Mouse (Mus musculus) brain, adult 2 months (tissue): ENCODE measurements around the gene Neurl1b.

Experiments used
- DNase-seq: peaks from one replicate; pipeline ENCODE4 v3.0.0; 2011; ENCODE audit warnings: low read depth, low spot score

Gene Neurl1b

DNA sequence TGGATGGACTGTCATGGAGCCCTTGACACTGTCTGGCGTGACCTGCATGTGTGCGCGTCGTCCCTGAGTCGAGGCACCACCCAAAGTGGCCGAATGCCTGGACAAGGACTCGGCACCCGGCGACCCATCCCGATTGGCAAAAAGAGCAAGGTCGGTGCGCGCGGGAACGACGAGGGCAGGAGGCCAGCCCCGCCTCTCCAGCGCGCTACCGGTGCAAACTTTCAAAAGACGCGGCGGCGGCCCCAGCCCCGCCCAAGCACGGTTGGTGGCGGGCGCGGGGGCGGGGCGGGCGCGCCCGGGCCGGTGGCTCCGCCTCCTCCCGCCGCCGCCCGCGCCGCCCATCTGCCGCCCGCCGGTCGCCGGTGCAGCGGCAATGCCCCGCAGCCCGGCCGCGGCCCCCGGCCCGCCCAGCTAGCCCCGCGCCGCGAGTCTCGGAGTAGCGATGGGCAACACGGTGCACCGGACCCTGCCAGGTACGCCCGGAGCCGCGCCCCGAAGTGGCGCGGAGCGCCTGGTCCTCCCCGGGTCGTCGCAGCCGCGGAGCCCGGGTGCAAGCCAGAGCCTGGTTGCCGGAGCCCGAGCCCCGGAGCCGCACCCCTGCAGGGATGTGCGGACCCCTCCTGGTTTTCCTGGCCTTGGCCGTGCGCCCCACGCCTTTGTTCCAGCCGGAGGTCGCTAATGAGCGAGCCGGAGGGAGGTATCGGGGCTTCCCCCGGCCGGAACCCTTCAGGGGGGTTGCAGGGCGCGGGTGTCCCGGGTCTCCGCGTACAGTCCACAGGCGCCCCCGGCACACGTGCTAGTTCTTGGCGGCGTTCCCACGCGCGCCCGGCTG is at the start of gene Neurl1b:
TSS of gene Neurl1b (plus strand) at position 307 of the 832 bp plus-strand sequence.
- no peak for DNase-seq

- DNase-seq = no peak
Measured at GRCm38 (mm10) chr17:26366792-26367191, 47.8 kb upstream of the Neurl1b start.

GRCm38 (mm10) chr17:26368336-26368992 is 46.2 kb upstream of the Neurl1b start:
- peak; percentile 81 for DNase-seq

- DNase-seq = peak; percentile 67
Measured at GRCm38 (mm10) chr17:26370521-26371245, 43.9 kb upstream of the Neurl1b start.

GRCm38 (mm10) chr17:26371246-26371535 is 43.4 kb upstream of the Neurl1b start:
- DNase-seq = no peak

DNA sequence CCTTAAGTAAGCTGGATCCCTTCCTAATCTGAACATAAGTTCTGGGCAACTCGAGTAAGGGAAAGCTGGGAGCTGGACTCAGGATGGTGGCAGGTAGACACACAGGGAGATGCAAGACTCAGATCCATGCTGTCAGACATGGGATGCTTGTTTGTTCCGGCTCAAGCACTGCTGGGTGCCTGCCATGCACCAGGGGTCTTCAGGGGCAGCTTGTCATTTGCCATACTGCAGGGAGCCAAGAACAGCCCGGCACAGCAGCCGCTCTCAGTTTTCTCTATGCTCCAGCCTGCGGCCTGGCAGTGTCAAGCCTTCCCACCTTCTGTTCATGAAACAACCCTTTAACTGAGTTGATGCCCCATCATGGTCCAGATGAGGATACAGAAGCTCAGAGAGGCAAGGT is 41.4 kb upstream of the Neurl1b start:
- no peak for DNase-seq

GRCm38 (mm10) chr17:26376416-26376815 is 38.2 kb upstream of the Neurl1b start:
- no peak for DNase-seq

DNA sequence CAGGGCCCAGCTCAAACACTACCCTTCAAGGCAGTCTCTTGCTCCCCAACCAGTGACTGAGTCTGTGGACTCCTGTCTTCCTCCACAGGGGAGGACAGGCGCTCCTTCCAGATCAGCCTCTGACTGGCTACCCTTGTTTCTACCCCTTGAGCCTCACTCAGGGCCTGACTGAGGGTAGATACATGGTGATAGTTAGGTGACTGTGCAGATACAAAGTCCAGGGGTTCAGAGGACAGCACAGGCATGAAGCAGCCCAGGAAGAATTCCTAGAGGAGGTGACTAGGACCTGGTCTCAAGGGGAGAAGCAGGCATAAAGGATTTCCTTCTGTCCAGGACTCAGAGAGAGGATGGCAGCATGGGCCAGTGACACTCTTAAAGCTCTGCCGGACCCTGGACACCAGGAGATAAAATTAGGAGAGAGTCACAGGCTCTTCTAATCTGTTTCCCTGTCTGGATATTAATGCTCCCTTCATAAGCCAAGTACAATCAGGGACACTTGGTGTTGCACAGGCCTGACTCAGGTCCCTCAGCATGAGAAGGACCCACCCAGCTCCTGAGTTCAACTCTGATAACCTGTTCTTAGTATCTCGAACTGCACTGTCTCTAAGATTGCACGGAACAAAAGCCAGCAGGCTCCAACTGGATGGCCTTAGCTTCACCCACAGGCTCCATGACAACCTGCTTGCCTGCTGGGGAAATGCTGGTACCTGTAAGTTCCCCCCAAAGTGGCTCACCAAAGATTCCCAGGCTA is 37.5 kb upstream of the Neurl1b start:
- no peak for DNase-seq

DNA sequence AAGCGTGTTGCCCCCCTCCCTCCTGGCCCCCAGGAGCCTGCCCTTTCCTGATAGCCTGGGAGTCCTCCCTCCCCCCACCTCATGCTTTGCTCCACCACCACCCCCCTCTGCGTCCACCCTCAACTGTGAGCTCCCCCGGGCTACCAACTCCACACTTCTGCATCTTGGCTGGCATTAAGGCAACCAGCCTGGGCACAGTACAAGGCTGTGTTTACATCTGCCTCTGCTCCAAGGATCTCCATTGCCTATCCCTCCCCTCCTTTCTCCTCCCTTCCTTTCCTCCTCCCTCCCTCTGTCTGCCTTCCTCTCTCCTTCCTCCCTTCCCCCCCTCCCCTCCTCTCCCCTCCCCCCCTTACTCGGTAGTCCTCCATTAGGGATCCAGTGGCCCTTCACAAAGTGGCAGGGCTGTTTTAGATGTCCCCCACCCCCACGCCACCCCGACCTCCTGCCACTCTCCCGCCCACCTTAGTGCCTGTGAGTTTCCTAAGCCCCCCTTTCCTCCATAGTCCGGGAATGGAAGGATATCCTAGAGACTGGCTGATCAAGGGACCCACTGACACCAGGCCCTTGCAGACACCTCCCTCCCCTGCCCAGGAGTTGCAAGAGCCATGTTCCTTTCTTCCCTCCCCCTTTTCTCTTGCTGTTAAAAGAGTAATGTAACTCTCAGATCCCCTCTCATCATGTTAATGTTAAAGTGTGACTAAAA is 34.2 kb upstream of the Neurl1b start:
- peak; percentile 64 for DNase-seq

GRCm38 (mm10) chr17:26380986-26381446 is 33.6 kb upstream of the Neurl1b start:
- DNase-seq = peak; percentile 94

GRCm38 (mm10) chr17:26381613-26382012 is 33.0 kb upstream of the Neurl1b start:
- DNase-seq = peak; percentile 43

DNA sequence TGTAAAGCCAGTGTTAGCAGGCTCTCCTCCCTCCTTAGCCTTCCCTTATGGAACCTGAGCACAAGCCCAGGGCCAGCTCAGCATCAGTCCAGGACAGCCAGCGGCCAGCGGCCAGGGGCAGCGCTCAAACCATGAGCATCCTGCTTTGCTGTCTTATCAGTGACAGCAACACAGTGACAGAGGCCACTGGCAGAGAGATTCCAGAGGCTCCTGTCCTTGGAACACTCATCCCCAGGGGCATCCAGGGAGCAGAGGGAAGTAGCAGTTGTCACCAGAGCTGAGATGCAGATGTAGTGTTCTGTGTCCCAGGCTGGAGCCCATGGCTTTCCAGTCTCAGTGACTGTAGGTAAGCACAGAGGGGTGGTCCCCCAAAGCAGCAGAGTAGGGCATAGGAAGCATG is 32.5 kb upstream of the Neurl1b start:
- DNase-seq = no peak

- no peak for DNase-seq
Measured at GRCm38 (mm10) chr17:26382687-26383086, 31.9 kb upstream of the Neurl1b start.

GRCm38 (mm10) chr17:26384111-26384510 is 30.5 kb upstream of the Neurl1b start:
- no peak for DNase-seq

- DNase-seq = no peak
Measured at GRCm38 (mm10) chr17:26385252-26386130, 29.1 kb upstream of the Neurl1b start.

- DNase-seq = peak; percentile 33
Measured at GRCm38 (mm10) chr17:26386131-26386481, 28.5 kb upstream of the Neurl1b start.

DNA sequence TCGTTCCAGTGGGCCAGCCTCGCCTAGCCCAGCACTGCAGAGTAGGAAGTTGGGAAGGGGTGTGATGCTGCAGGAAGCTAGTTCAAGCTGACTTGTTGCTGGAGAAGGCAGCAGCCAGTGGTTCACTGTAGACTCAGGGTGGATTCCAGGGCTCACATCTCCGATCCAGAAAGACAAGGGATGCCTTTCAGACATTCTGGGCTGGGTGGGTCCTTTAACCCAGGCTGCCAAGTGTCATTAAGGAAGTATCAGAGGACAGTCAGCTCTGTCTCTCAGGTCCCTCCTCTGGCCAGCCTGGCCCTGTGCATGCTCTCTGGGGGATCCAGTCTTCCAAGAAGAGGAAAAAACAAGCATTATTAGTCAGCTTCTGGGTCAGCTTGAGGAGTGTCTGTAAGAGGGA is 26.5 kb upstream of the Neurl1b start:
- no peak for DNase-seq

- DNase-seq = no peak
Measured at GRCm38 (mm10) chr17:26389241-26389640, 25.4 kb upstream of the Neurl1b start.

DNA sequence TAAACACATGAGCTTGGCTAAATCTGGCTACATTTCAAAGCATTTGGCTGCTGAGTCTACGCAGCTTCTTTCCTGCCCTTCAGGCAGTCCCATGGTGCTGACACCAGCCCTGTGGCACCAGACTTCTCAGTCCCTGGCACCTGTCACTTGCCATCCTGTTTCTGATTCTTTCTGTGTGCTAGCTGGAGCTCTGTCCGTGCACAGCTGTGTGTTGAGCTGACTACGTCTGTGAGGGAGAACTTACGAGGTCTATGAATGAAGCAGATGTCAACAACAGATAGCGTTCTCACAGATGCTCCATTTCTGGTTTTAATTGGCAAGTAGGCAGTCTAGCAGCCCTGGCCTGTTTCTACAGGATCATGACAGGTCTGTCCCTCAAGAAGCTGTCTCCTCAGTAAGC is 24.0 kb upstream of the Neurl1b start:
- no peak for DNase-seq

DNA sequence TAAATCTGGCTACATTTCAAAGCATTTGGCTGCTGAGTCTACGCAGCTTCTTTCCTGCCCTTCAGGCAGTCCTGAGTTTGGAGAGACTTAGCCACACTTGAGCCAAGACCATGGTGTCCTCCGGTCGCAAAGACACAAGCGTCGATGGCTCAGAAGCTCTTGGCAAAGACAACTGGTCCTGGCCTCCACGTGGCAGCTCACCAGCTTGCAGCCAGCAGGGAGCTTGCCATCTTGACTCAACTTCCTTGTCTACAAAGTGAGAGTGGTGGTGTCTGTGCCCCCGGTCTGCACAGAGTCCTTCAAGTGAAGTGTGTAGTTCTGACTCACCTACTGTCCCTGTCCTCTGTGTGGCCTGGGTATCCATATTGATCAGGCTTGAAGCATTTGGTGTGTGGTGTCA is 22.3 kb upstream of the Neurl1b start:
- no peak for DNase-seq
